ENCODE assay signal across 10 mouse cellular contexts in the genomic region with DNA sequence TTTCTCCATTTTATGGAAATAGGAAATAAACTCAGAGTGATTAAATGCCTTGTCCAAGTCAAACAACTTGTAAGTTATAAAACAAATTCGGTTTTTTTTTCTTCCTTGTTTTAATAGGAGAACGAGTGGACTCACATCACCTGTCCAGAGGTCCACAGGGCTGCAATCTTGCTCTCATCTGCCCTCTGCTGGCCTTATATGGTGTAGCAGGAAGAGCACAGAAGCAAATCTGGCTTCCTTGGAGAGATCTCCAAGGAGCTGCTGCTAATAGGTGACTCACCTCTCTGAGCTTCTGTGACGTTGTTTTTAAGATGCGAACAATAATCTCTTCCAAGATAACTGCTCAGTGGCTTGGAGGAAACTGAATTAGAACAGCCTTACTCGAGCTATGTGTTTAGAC.
DNase-seq lines count a peak whose midpoint lies in the region; ATAC-seq and TF ChIP-seq lines count a peak whose summit lies in the region.
"Had no signal": no experiment of that assay in that cellular context is flagged by ENCODE, and none has a peak within 500 bp of the region (broad histone marks: within the 10 kb centered on the region; RNA-seq: fewer than 3 reads in every experiment).

No protein-coding gene starts in this region.

- H3K9ac ChIP-seq in intestine, postnatal 0 days (ENCODE audit: low read depth, low read length), result no peak overlapping the region
- H3K9ac ChIP-seq in intestine, embryonic 15.5 days, result no peak overlapping the region
- H3K9ac ChIP-seq: embryonic facial prominence, embryonic 12.5 days; liver, embryonic 15.5 days had no signal

- no peak overlapping the region for H3K4me2 ChIP-seq in intestine, postnatal 0 days (replicated peaks; ENCODE audit: low read depth)
- H3K4me2 ChIP-seq in intestine, embryonic 15.5 days (replicated peaks), result no peak overlapping the region
- H3K4me2 ChIP-seq: embryonic facial prominence, embryonic 12.5 days; liver, embryonic 15.5 days had no signal

- no peaks in the 10 kb centered on the region for H3K27me3 ChIP-seq in intestine, postnatal 0 days (replicated peaks; ENCODE audit: control insufficient read depth, insufficient read depth, low read length)
- no peaks in the 10 kb centered on the region for H3K27me3 ChIP-seq in intestine, embryonic 15.5 days (replicated peaks)
- H3K27me3 ChIP-seq: embryonic facial prominence, embryonic 12.5 days; liver, embryonic 15.5 days had no signal

- ATAC-seq in intestine, postnatal 0 days, result no peak
- no peak; the same call in 1 of the 2 replicates for ATAC-seq in intestine, embryonic 15.5 days
- 0 out of 2 replicates have a peak, but pooled peaks have one; percentile 37 for ATAC-seq in granulocyte monocyte progenitor cell, adult 5-6 weeks (replicated peaks; ENCODE audit: poor library complexity, severe bottlenecking)
- ATAC-seq in activated CD4-positive, CD25-positive, alpha-beta regulatory T cell, adult 4 months, result no peak

- no peak overlapping the region for H3K4me3 ChIP-seq in intestine, postnatal 0 days (ENCODE audit: low read depth, low read length)
- no peak overlapping the region for H3K4me3 ChIP-seq in intestine, embryonic 15.5 days (replicated peaks)
- H3K4me3 ChIP-seq: embryonic facial prominence, embryonic 12.5 days; liver, embryonic 15.5 days had no signal

- no peaks in the 10 kb centered on the region for H3K9me3 ChIP-seq in intestine, postnatal 0 days (ENCODE audit: control insufficient read depth)
- H3K9me3 ChIP-seq in intestine, embryonic 15.5 days, result no peaks in the 10 kb centered on the region
- H3K9me3 ChIP-seq: embryonic facial prominence, embryonic 12.5 days; liver, embryonic 15.5 days had no signal

- peak; percentile 82 for TF ChIP-seq CTCF in intestine, postnatal 0 days (IDR thresholded peaks at IDR 0.05; ENCODE audit: low read depth)

- WGBS in intestine, postnatal 0 days, result 9% methylated on average over 5 of the region's 5 CpGs
- WGBS in intestine, embryonic 15.5 days, result 14% methylated on average over 5 of the region's 5 CpGs

- peak; percentile 6 for DNase-seq in MN1 (ENCODE audit: low spot score)
- peak; percentile 60 for DNase-seq in cerebellum, adult 8-10 months
- DNase-seq in left cerebral cortex, adult 18-20 months (ENCODE audit: low spot score in 2 of 2), result peak; percentile 63 to 75
- DNase-seq in ovary, adult 18-20 months (ENCODE audit: low spot score), result peak; percentile 8

- H3K36me3 ChIP-seq in intestine, postnatal 0 days (ENCODE audit: control insufficient read depth, insufficient read depth), result no peaks in the 10 kb centered on the region
- no peaks in the 10 kb centered on the region for H3K36me3 ChIP-seq in intestine, embryonic 15.5 days
- H3K36me3 ChIP-seq: embryonic facial prominence, embryonic 12.5 days; liver, embryonic 15.5 days had no signal

- H3K27ac ChIP-seq in intestine, postnatal 0 days (ENCODE audit: low read depth, low read length), result no peak overlapping the region
- H3K27ac ChIP-seq in intestine, embryonic 15.5 days, result no peak overlapping the region
- H3K27ac ChIP-seq: embryonic facial prominence, embryonic 12.5 days; liver, embryonic 15.5 days had no signal

- no peaks in the 10 kb centered on the region for H3K4me1 ChIP-seq in intestine, postnatal 0 days (replicated peaks; ENCODE audit: control insufficient read depth, insufficient read depth, low read length)
- no peaks in the 10 kb centered on the region for H3K4me1 ChIP-seq in intestine, embryonic 15.5 days (replicated peaks)
- H3K4me1 ChIP-seq: liver, embryonic 15.5 days had no signal

Comparison
In these comparisons a context has a peak if more than half of its experiments do, and no peak if none do; other contexts are left out.
1. DNase-seq: peak in every context shown above with its lines; median percentile 69 in left cerebral cortex, adult 18-20 months; 60 in cerebellum, adult 8-10 months; 8 in ovary, adult 18-20 months; 6 in MN1.